Mouse (Mus musculus) adipose tissue, adult 10 weeks (tissue): ENCODE measurements around the gene Mpc2. TPM values are rescaled to one million over a fixed set of nuclear protein-coding genes. Genes with fewer than 3 reads are reported as not detected.

Experiments
- polyA plus RNA-seq: library from polyadenylated mRNA; stranded (reverse); fragments of 350-450 nt; fragmentation: Illumina TruSeq; extraction: RNeasy Lipid Tissue Mini Kit (QIAGEN cat#74804); gene quantifications from one replicate; pipeline ENCODE4 v1.2.3, GENCODE M21; 2014; ENCODE audit warnings: low read depth, low replicate concordance

The Mpc2 gene
- polyA plus RNA-seq, result 140 TPM

GRCm38 (mm10) chr1:165460360-165460800 lies at the start of gene Mpc2, which contains the start of gene Dcaf6:
Gene Mpc2 (plus strand): TSS chr1:165460637.
Gene Dcaf6 (minus strand): TSS chr1:165460475.

GRCm38 (mm10) chr1:165484688-165485233 lies 24.3 kb downstream of the Mpc2 start, which contains the start of gene Adcy10:
Gene Adcy10 (plus strand): TSS chr1:165485183.

Other genes starting within 250 kb of the Mpc2 start
- gene Tiprl, start 223.6 kb upstream of the Mpc2 start, polyA plus RNA-seq, result 50.2 TPM
- 1.5 TPM for gene Gpr161, start 164.8 kb upstream of the Mpc2 start, polyA plus RNA-seq
- 31.0 TPM for gene Dcaf6, start 162 bp upstream of the Mpc2 start, polyA plus RNA-seq
- gene Adcy10, start 24.5 kb downstream of the Mpc2 start, polyA plus RNA-seq, result 2.8 TPM
- 50.8 TPM for gene Mpzl1, start 173.9 kb downstream of the Mpc2 start, polyA plus RNA-seq
- 15.1 TPM for gene Rcsd1, start 249.1 kb downstream of the Mpc2 start, polyA plus RNA-seq